Mouse (Mus musculus) gastrocnemius, postnatal 14 days (tissue): ENCODE data around the gene Nrap. TPM values are rescaled to one million over a fixed set of nuclear protein-coding genes. Genes with fewer than 3 reads are reported as not detected.

Experiments
- DNase-seq: peaks from one replicate; pipeline ENCODE4 v3.0.0; 2021; ENCODE audit warnings: mixed read lengths
- intact Hi-C: fragments of 180-260 bp; cut with DNase I; formaldehyde crosslinking; loops from one replicate; pipeline ENCODE4 v1.15.1; 2025; ENCODE audit warnings: low total_unique reads
- total RNA-seq, 2 experiments: library from RNA; stranded (reverse); gene quantifications; 2 replicates each; pipeline ENCODE4 v1.2.3; 2021

Nrap gene
- total RNA-seq, 2 experiments from 2014 or later = 506 to 571 TPM

DNA sequence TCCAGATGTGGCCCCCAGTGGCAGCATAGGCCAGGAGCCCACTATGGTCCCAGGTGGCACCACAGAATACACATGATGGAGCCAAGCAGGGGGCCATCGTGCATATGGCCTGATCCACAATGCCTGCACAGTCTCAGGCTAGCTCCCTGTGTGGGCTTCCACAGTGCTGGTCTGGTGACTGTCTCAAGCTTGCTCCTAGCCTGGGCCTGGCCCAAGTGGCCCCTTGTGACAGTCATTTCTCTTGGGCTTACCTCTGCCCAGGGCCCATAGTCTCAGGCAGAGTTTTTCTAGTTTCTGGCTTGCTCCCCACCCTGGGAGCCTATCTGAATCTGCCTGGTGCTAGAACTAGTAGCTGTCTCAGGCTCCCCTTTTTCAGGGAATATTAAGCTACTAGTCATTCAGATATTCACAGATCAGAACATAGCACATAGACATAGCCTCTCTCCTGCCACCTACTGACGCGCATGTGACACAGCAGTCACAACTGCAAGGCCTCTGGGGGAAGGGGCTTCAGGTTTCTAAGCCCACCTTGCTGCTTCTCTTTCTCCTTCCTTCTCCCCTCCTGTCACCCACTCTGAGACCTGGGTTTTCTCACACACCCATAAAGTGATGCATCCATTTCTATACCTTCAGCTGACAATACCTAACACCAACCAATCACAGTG is 112.6 kb downstream of the Nrap start:
- intact Hi-C loops = no loop called here
- no peak for DNase-seq

DNA sequence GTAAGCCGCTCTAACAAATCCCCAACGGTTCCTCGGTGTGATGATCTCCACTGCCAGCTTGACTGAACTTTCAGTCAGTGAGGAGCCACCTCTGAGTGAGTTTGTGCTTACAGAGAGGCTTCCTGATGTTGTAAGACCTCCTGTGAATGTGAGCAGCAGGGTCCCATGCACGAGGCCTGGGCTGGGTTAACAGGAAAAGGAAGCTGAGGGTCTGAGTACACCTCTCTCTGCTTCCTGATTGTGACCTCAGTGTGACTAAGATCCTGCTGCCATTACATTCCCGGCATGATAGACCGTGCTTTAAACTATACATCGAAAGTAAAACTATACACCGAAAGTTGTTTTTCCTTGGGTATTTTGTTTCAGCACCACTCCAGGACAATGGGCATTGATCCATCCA is 117.8 kb downstream of the Nrap start:
- DNase-seq = no peak

More for the DNA sequence above, 117.8 kb downstream of the Nrap start:
- intact Hi-C loops = no loop called here

Other genes starting within 250 kb of the Nrap start
- gene Habp2, start 102.9 kb downstream of the Nrap start, total RNA-seq = not detected
- gene Casp7, start 7.1 kb upstream of the Nrap start, total RNA-seq = 1 to 10 TPM; 6.2 to 7.7 TPM
- gene Plekhs1, start 71.6 kb upstream of the Nrap start, total RNA-seq = under 1 TPM; 0.09 to 0.21 TPM
- gene Dclre1a, start 158.2 kb upstream of the Nrap start, total RNA-seq = 1 to 10 TPM; 4.1 to 5.8 TPM
- gene Nhlrc2, start 158.2 kb upstream of the Nrap start, total RNA-seq = 1 to 10 TPM; 9.0 to 9.6 TPM